Mouse (Mus musculus) hindbrain, embryonic 13.5 days (tissue): Measurements from ENCODE around the gene Wnk4. TPM values are rescaled to one million over a fixed set of nuclear protein-coding genes. Genes with fewer than 3 reads are reported as not detected.

ENCODE experiments used
- ATAC-seq: fragments of 200-750 bp; cut with Nextera tagmentation; 2 replicates; pipeline ENCODE4 v1.8.0; 2017; ENCODE audit warnings: moderate TSS enrichment; ENCODE audit not compliant: low FRiP score
- H3K27ac ChIP-seq: fragments of 300-500 bp; sonication (generic); 2 replicates; pipeline ENCODE4 v1.5.1; 2015; ENCODE audit warnings: inconsistent platforms, mild to moderate bottlenecking, moderate library complexity
- H3K27me3 ChIP-seq: fragments of 300-500 bp; sonication (generic); 2 replicates; pipeline ENCODE4 v1.6.1; 2015; ENCODE audit warnings: mild to moderate bottlenecking, inconsistent platforms
- H3K36me3 ChIP-seq: fragments of 300-500 bp; sonication (generic); 2 replicates; pipeline ENCODE4 v1.6.1; 2015; ENCODE audit warnings: mild to moderate bottlenecking, inconsistent platforms
- H3K4me1 ChIP-seq: fragments of 300-500 bp; sonication (generic); replicated peaks from 2 replicates; pipeline ENCODE4 v1.6.1; 2015; ENCODE audit warnings: inconsistent platforms
- H3K4me2 ChIP-seq: fragments of 300-500 bp; sonication (generic); 2 replicates; pipeline ENCODE4 v1.6.1; 2015; ENCODE audit warnings: inconsistent platforms, mild to moderate bottlenecking, moderate library complexity
- H3K4me3 ChIP-seq: fragments of 300-500 bp; sonication (generic); 2 replicates; pipeline ENCODE4 v1.5.1; 2015; ENCODE audit warnings: mild to moderate bottlenecking, inconsistent platforms
- H3K9ac ChIP-seq: fragments of 300-500 bp; sonication (generic); 2 replicates; pipeline ENCODE4 v1.6.1; 2015; ENCODE audit warnings: mild to moderate bottlenecking, inconsistent platforms
- H3K9me3 ChIP-seq: fragments of 300-500 bp; sonication (generic); 2 replicates; pipeline ENCODE4 v1.6.1; 2016; ENCODE audit warnings: inconsistent platforms
- WGBS: fragments of 180-500 bp; shearing (Covaris S2); methylation state at CpG from one replicate; pipeline ENCODE4 v1.1.7; 2015; 5-methylcytosine and 5-hydroxymethylcytosine counted together
- polyA plus RNA-seq: library from polyadenylated mRNA; unstranded; fragments of >200 nt; fragmentation: Nextera tagmentation; extraction: Ambion mirVana; gene quantifications from 2 replicates; pipeline ENCODE4 v1.2.1, GENCODE M21; 2015

Gene Wnk4
- polyA plus RNA-seq, 1 experiment from 2014 or later = 7.0 TPM

DNA sequence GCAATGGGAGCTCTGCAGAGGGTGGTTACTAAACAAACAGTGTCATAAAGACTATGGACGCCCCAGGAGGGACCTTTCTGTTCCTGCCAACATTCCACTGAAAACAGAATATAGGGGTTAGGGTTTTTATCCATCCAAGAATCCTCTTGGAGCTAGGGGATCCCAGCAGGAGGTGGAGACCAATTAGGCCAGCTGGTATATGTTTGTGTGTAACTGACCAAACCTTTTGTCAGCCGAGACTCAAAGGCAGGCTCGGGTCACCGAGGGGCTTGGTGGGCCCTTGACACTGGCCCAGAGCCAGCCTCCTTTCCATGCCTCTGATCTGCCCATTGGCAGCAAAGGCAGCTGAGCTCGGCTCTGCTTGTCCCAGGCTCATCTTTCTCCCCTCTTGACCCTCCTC is 22.5 kb downstream of the Wnk4 start:
- no peak for ATAC-seq
- peaks cover 10% of the 10 kb centered on the region; the same call in 1 of the 2 replicates for H3K27me3 ChIP-seq
- peak overlapping the region; percentile 43; the same call in 1 of the 2 replicates for H3K9ac ChIP-seq
- H3K4me3 ChIP-seq = no peak overlapping the region
- no peak overlapping the region for H3K4me2 ChIP-seq
- H3K27ac ChIP-seq = no peak overlapping the region
- peaks cover 9% of the 10 kb centered on the region for H3K4me1 ChIP-seq
- H3K9me3 ChIP-seq = no peaks in the 10 kb centered on the region
- peaks cover 14% of the 10 kb centered on the region for H3K36me3 ChIP-seq
- WGBS = 39% methylated on average over 5 of the region's 5 CpGs

DNA sequence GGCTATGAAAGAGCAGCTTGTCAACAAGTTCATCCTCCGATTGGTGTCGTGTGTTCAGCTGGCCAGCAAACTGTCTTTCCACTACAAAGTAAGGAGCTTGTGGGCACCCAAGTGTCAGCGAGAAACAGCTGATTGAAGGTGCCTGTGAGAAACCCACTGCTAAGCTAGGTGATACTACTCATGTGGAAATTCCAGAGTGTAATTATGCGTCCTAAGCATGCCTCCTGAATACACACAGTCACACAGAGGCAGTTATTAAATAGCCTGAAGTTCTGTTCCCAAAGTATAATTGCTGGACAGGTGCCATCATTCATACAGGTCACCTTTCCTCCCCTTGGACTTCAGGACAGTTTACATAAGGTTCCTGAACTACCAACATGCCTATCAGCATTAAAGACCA is 23.4 kb downstream of the Wnk4 start:
- no peaks in the 10 kb centered on the region for H3K9me3 ChIP-seq
- no peak overlapping the region for H3K9ac ChIP-seq
- 74% methylated on average over 4 of the region's 4 CpGs for WGBS

DNA sequence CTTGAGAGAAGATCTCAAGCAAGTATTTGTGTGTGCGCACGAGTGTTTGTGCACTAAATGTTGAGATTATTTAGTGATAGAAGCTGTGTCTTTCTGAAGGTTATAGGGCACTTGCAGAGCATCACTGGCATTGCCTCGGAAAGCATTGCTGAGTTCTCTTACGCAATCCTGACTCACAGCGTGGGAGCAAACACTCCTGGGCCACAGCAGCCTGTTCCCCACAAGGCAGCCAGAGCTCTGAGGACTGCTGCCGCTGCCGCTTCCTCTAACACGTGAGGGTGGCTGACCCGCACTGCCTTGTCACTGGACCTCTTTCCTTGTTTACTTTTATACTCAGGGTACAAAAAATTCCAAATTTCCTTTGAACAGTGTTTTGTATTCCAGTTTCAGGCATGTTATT is 26.9 kb downstream of the Wnk4 start:
- H3K9ac ChIP-seq = no peak overlapping the region
- H3K36me3 ChIP-seq = peaks cover 55% of the 10 kb centered on the region
- H3K4me1 ChIP-seq = no peaks in the 10 kb centered on the region
- no peaks in the 10 kb centered on the region for H3K27me3 ChIP-seq
- no peaks in the 10 kb centered on the region for H3K9me3 ChIP-seq
- 89% methylated on average over 9 of the region's 9 CpGs for WGBS
- no peak overlapping the region for H3K4me2 ChIP-seq
- H3K4me3 ChIP-seq = no peak overlapping the region
- ATAC-seq = no peak
- H3K27ac ChIP-seq = no peak overlapping the region

More for the DNA sequence above, 23.4 kb downstream of the Wnk4 start:
- peaks cover 22% of the 10 kb centered on the region for H3K36me3 ChIP-seq
- peaks cover 10% of the 10 kb centered on the region; the same call in 1 of the 2 replicates for H3K27me3 ChIP-seq
- ATAC-seq = no peak
- H3K4me1 ChIP-seq = peaks cover 4% of the 10 kb centered on the region; the same call in 1 of the 2 replicates
- no peak overlapping the region for H3K4me3 ChIP-seq
- no peak overlapping the region for H3K27ac ChIP-seq
- no peak overlapping the region for H3K4me2 ChIP-seq

DNA sequence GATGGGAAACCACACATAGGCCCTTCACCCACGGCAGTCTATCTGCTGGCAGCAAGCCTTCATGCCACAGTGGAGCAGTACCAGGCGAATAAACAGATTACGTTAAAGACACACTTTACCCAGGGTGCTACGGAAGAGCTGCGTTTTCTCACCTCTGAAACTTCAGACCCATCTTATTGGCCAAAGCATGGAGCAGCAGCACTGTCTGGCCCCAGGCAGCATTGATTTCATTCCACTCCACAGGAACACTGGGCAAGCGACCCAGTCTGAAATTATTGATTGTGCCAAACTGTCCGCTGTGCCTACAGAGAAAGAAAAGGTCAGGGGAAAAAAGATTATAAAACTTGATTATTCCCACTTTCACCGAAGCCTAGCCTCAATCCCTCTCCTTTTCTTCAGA is 30.9 kb downstream of the Wnk4 start:
- ATAC-seq = no peak
- Histone ChIP-seq H3K4me3 (no peak overlapping the region), H3K27ac (no peak overlapping the region), H3K4me1 (no peaks in the 10 kb centered on the region), H3K36me3 (peaks cover 87% of the 10 kb centered on the region), H3K27me3 (no peaks in the 10 kb centered on the region), H3K9me3 (no peaks in the 10 kb centered on the region), H3K9ac (no peak overlapping the region), H3K4me2 (no peak overlapping the region)
- 97% methylated on average over 8 of the region's 8 CpGs for WGBS

DNA sequence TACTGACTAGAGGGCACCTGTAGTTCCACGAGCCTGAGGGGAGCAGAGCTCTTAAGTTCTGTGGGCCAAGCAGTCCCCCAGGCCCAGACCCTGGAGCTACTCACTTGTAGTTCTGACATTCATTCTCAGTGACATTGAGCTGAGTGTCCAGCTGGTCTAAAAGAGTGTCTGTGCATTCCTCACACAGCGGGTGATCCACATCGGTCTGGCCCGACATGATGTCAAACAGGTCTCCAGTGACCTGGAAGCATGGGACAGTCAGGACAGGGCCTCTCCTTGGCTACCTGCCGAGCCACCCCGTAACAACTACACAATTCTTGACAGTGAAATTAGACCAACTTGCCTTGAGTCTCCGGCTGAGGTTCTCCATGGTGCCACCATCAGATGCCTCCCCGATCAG is 34.8 kb downstream of the Wnk4 start:
- Histone ChIP-seq H3K4me3 (no peak overlapping the region), H3K9ac (no peak overlapping the region), H3K27ac (no peak overlapping the region), H3K4me1 (peaks cover 4% of the 10 kb centered on the region), H3K36me3 (peaks cover 85% of the 10 kb centered on the region), H3K9me3 (no peaks in the 10 kb centered on the region), H3K27me3 (no peaks in the 10 kb centered on the region), H3K4me2 (no peak overlapping the region)
- ATAC-seq = no peak
- 91% methylated on average over 8 of the region's 8 CpGs for WGBS

DNA sequence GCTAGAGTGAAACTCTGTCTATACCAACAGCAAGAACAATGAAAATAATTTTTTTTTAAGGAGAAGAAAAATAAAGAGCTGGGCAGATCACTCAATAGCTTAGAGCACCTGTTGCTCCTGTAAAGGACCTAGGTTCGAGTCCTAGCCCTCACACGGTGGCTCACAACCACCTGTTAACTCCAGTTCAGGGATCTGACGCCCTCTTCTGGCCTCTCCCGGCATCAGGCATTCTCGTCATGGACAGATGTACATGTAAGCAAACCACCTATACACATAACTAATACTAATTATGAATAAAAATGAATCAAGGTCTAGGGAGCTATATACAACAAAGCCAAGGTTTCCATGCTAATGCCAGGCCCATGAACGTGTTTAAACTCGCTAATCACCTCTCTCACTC is 40.5 kb downstream of the Wnk4 start:
- no peak for ATAC-seq
- Histone ChIP-seq H3K4me2 (peak overlapping the region; percentile 99), H3K4me3 (peak overlapping the region; percentile 67), H3K9me3 (no peaks in the 10 kb centered on the region), H3K9ac (peak overlapping the region; percentile 96), H3K27ac (no peak overlapping the region), H3K4me1 (peaks cover 19% of the 10 kb centered on the region), H3K27me3 (no peaks in the 10 kb centered on the region), H3K36me3 (peaks cover 33% of the 10 kb centered on the region)
- WGBS = 69% methylated on average over 7 of the region's 7 CpGs

DNA sequence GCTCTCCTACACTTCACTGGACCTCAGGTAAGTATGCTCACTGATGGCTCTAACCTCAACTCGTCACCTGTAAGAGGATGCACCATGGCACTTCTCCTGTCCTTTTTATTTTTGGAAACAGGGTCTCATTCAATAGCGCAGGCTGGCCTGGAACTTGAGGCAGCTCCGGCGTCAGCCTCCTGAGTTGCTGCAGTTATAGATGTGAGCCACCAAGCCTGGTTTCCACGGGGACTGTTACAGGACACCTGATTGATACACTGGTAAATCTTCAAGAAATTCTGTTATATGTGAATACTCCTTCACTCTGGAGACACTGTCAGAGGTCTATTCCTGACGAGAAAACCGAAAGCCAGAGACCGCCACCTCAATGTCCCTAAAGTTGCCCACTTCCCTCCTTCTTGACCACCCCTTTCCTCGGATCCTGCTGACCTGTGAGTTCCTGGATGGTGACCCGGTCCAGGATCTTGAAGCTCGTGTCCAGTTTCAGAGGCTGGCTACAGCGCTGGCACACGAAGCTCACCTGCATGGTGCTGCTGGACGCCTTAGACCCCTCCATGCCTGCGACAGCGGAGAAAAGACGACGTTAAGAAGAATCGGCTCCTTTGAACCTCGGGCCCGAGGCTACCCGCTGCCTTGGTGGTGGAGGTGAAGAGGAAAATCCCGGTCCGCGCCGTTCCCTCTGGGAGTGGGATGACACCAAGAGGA is 41.1 kb downstream of the Wnk4 start:
- peak overlapping the region; percentile 73 for H3K27ac ChIP-seq
- no peaks in the 10 kb centered on the region for H3K27me3 ChIP-seq
- H3K4me3 ChIP-seq = peak overlapping the region; percentile 67
- 15% methylated on average over 26 of the region's 26 CpGs for WGBS
- H3K9ac ChIP-seq = peak overlapping the region; percentile 96
- peak overlapping the region; percentile 99 for H3K4me2 ChIP-seq
- no peak for ATAC-seq
- peaks cover 19% of the 10 kb centered on the region for H3K4me1 ChIP-seq
- no peaks in the 10 kb centered on the region for H3K9me3 ChIP-seq
- H3K36me3 ChIP-seq = peaks cover 30% of the 10 kb centered on the region

DNA sequence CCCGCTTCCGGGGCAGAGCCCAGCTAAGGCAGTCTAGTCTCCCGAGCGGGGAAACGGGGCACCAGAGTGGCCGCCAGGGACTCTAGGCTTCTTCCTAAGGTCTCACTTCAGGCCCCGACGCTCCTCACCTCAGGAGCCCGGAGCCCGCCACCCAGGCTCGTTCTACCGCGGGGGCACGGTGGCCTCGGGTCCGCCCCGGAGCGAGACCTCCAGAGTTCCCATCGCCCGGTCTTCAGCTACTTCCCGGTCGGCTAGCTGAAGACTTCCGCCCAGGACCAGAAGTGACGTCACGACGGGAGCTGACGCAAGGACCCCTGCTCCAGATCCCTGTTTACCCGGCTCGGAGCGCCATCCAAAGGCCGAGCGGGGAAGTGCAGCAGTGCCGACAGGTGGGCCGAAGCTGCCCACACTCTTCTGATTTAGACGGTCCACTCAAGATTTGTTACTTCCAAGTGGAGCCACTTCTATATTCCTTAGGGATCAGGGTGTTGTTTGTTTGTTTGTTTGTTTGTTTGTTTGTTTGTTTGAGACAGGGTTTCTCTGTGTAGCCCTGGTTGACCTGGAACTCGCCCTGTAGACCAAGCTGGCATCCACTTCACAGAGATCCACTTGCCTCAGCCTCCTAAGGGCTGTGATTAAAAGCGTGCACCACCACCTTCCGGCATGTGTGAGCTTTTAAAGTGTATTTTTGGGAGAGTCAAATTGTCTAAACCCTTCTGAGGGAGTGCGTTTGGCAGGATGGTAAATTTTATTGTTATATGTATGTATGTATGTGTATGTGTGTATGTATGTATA is 41.8 kb downstream of the Wnk4 start, which contains the start of gene Becn1:
TSS of gene Becn1 (minus strand) at position 283 of the 795 bp plus-strand sequence.
- 7% methylated on average over 39 of the region's 39 CpGs for WGBS

DNA sequence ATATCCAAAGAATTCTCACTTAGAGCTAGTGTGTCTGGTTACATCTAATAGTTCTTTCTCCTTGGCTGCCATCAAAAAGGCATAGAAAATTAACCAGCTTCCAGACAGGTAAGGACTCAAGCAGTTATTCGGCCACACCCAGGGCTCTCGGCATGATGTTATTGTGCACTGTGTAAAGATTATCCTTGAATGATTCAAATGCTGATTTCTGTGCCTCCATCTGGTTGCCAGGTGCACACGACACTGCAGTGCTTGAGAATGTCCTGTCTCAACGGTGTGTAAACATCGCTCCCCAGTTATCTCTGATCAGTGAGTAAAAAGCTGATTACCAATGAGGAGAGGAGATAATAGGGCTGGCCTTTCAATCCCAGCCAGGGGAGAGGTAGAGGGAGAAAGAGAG is 47.4 kb downstream of the Wnk4 start:
- H3K4me1 ChIP-seq = no peaks in the 10 kb centered on the region
- no peaks in the 10 kb centered on the region for H3K36me3 ChIP-seq
- no peak overlapping the region for H3K4me3 ChIP-seq
- no peak for ATAC-seq
- WGBS = 42% methylated on average over 5 of the region's 5 CpGs
- H3K27ac ChIP-seq = no peak overlapping the region
- no peaks in the 10 kb centered on the region for H3K9me3 ChIP-seq
- no peak overlapping the region for H3K9ac ChIP-seq
- H3K27me3 ChIP-seq = peaks cover 11% of the 10 kb centered on the region; the same call in 1 of the 2 replicates
- no peak overlapping the region for H3K4me2 ChIP-seq

More for the DNA sequence above, 41.8 kb downstream of the Wnk4 start, which contains the start of gene Becn1:
- Histone ChIP-seq H3K4me1 (peaks cover 19% of the 10 kb centered on the region), H3K9me3 (no peaks in the 10 kb centered on the region), H3K27ac (peak within 1 kb of the TSS; percentile 73), H3K4me3 (peak within 1 kb of the TSS; percentile 67), H3K9ac (peak within 1 kb of the TSS; percentile 96), H3K36me3 (peaks cover 25% of the 10 kb centered on the region), H3K27me3 (peaks cover 3% of the 10 kb centered on the region; the same call in 1 of the 2 replicates), H3K4me2 (peak within 1 kb of the TSS; percentile 99)
- ATAC-seq = peak; percentile 95

DNA sequence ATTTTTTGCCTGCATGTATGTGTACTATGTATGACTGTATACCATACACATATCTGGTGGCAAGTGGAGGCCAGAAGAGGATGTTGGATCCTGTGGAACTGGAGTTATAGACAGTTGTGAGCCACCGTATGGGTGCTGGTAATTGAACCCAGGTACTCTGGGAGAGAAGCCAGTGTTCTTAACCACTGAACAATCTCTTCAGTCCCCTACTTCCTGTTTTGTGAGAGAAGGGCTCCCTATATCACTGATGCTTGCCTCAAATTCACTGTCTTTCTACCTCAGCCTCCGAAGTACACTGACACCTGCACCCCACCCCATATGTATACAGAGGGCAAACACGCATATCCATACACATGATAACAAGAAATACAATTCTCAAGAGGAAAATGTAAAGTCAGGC is 50.7 kb downstream of the Wnk4 start:
- Histone ChIP-seq H3K36me3 (no peaks in the 10 kb centered on the region), H3K27me3 (peaks cover 11% of the 10 kb centered on the region; the same call in 1 of the 2 replicates), H3K9me3 (no peaks in the 10 kb centered on the region), H3K4me1 (peaks cover 5% of the 10 kb centered on the region; the same call in 1 of the 2 replicates), H3K4me2 (no peak overlapping the region), H3K4me3 (no peak overlapping the region), H3K9ac (no peak overlapping the region), H3K27ac (no peak overlapping the region)
- no peak for ATAC-seq
- 94% methylated on average over 3 of the region's 3 CpGs for WGBS

DNA sequence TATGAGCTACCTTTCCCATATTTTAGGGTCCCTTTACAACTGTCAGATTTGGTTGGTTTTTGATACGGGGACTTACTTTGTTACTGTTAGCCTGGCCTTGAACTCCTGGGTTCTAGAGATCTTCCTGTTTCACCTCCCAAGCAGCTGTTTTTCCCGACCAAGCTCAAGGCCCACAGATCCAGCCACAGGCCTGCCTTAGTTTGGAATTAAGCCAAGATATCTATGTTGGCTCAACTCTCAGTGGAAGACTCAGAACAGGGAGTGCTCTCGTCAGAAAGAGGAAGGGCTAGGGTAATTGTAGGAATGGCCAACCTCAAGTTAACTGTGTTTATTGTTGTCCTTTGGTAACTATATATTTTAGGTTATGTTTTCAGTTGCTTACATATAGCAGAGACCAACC is 51.8 kb downstream of the Wnk4 start:
- H3K27ac ChIP-seq = no peak overlapping the region
- no peaks in the 10 kb centered on the region for H3K36me3 ChIP-seq

DNA sequence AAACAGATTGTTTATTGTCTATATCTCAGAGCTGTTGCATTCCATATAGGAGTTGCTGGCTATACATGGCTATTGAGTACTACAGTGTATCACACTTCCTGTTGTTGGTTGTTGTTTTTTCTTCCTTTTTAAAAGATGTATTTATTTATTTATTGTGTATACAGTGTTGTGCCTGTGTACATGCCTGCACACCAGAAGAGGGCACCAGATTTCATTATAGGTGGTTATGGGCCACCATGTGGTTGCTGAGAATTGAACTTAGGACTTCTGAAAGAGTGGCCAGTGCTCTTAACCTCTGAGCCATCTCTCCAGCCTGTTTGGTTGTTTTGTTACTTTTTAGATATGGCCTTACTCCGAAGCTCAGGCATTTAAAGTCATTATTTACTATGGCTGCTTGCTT is 54.2 kb downstream of the Wnk4 start:
- Histone ChIP-seq H3K4me1 (peaks cover 23% of the 10 kb centered on the region), H3K27me3 (0 out of 2 replicates have a peak, but pooled peaks cover 3% of the 10 kb centered on the region), H3K4me2 (no peak overlapping the region), H3K4me3 (no peak overlapping the region), H3K27ac (no peak overlapping the region), H3K36me3 (peaks cover 16% of the 10 kb centered on the region), H3K9ac (no peak overlapping the region), H3K9me3 (no peaks in the 10 kb centered on the region)
- WGBS = 97% methylated on average over 1 of the region's 1 CpGs
- ATAC-seq = no peak

More for the DNA sequence above, 51.8 kb downstream of the Wnk4 start:
- peaks cover 12% of the 10 kb centered on the region for H3K4me1 ChIP-seq
- H3K27me3 ChIP-seq = peaks cover 8% of the 10 kb centered on the region; the same call in 1 of the 2 replicates
- no peak overlapping the region for H3K4me2 ChIP-seq
- no peaks in the 10 kb centered on the region for H3K9me3 ChIP-seq
- WGBS = 79% methylated on average over 3 of the region's 3 CpGs
- no peak for ATAC-seq
- H3K4me3 ChIP-seq = no peak overlapping the region
- H3K9ac ChIP-seq = no peak overlapping the region
